Mouse (Mus musculus) midbrain, postnatal 0 days (tissue): ENCODE measurements at regions not wholly inside any gene's neighbourhood (a gene's known extent, or its start where the extent isn't known, plus 50 kb on each side); places are given as distances from the start of the nearest gene placed in this dataset.
A peak's percentile ranks its signal among the peaks of the same experiment; 100 is the strongest.

Experiments used
- ATAC-seq: fragments of 200-750 bp; cut with Nextera tagmentation; 2 replicates; pipeline ENCODE4 v1.8.0; 2017; ENCODE audit warnings: moderate number of reproducible peaks, mild to moderate bottlenecking, moderate TSS enrichment, moderate library complexity; ENCODE audit not compliant: low FRiP score
- DNase-seq: peaks from one replicate; pipeline ENCODE4 v3.0.0-alpha.2; 2015; ENCODE audit warnings: low spot score
- H3K27ac ChIP-seq: fragments of 300-500 bp; sonication (generic); 2 replicates; pipeline ENCODE4 v1.5.1; 2014; ENCODE audit warnings: low read depth, mild to moderate bottlenecking, low read length, mixed read lengths
- H3K27me3 ChIP-seq: fragments of 300-500 bp; sonication (generic); 2 replicates; pipeline ENCODE4 v1.6.1; 2014; ENCODE audit warnings: low read length, control low read depth, mixed read lengths; ENCODE audit not compliant: insufficient read depth
- H3K36me3 ChIP-seq: fragments of 300-500 bp; sonication (generic); 2 replicates; pipeline ENCODE4 v1.6.1; 2014; ENCODE audit warnings: low read length, control low read depth, mixed read lengths; ENCODE audit not compliant: insufficient read depth
- H3K4me1 ChIP-seq: fragments of 300-500 bp; sonication (generic); 2 replicates; pipeline ENCODE4 v1.6.1; 2014; ENCODE audit warnings: mild to moderate bottlenecking, control low read depth, antibody characterized with exemption, low read length, mixed read lengths; ENCODE audit not compliant: insufficient read depth
- H3K4me2 ChIP-seq: fragments of 300-500 bp; sonication (generic); 2 replicates; pipeline ENCODE4 v1.6.1; 2014; ENCODE audit warnings: low read depth, mild to moderate bottlenecking, low read length, mixed read lengths; ENCODE audit not compliant: poor library complexity, severe bottlenecking
- H3K4me3 ChIP-seq: fragments of 300-500 bp; sonication (generic); 2 replicates; pipeline ENCODE4 v1.5.1; 2014; ENCODE audit warnings: low read depth, mild to moderate bottlenecking, low read length, moderate library complexity
- H3K9ac ChIP-seq: fragments of 300-500 bp; sonication (generic); replicated peaks from 2 replicates; pipeline ENCODE4 v1.6.1; 2014; ENCODE audit warnings: mild to moderate bottlenecking, low read length, moderate library complexity, mixed read lengths; ENCODE audit not compliant: poor library complexity, severe bottlenecking
- H3K9me3 ChIP-seq: fragments of 300-500 bp; sonication (generic); 2 replicates; pipeline ENCODE4 v1.6.1; 2016; ENCODE audit warnings: low read length, control low read depth
- CTCF ChIP-seq: IDR thresholded peaks from 2 replicates; pipeline ENCODE4 v1.5.1; 2016; ENCODE audit warnings: antibody characterized with exemption, mild to moderate bottlenecking
- WGBS: fragments of 180-500 bp; shearing (Covaris S2); extraction: QIAGEN DNeasy Blood & Tissue Kit; methylation state at CpG from one replicate; pipeline ENCODE4 v1.1.7; 2014; 5-methylcytosine and 5-hydroxymethylcytosine counted together

GRCm38 (mm10) chrX:156944223-156944622, 470.9 kb downstream of the Phex start:
- WGBS, result 77% methylated on average over 1 of the region's 1 CpGs
- no peak overlapping the region for H3K9ac ChIP-seq
- H3K36me3 ChIP-seq, result no peaks in the 10 kb centered on the region
- H3K27me3 ChIP-seq, result no peaks in the 10 kb centered on the region
- H3K27ac ChIP-seq, result no peak overlapping the region
- no peak overlapping the region for H3K4me3 ChIP-seq
- no peak overlapping the region for H3K4me2 ChIP-seq
- ATAC-seq (no peak), DNase-seq (no peak)
- TF ChIP-seq CTCF, result no peak
- H3K4me1 ChIP-seq, result no peaks in the 10 kb centered on the region
- H3K9me3 ChIP-seq, result no peaks in the 10 kb centered on the region

DNA sequence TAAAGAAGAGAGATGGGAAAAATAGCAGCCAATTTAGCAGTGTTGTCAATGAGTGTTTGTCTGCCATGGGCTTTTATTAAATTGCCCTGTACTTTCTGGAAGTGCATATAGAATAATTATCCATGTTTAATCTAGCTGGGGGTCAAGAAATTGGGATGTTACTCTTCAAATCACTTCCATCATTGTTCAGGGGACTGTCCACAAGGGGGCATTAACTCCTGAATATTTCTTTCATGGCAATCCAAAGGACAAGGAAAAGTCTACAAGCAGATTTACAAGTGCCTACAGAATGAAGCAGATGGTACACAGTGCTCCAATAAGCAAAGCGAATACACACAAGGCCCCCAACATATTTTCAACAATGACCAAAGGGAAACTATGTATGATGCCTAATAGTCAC, 501.7 kb downstream of the Phex start:
- Histone ChIP-seq H3K27me3 (no peaks in the 10 kb centered on the region), H3K36me3 (no peaks in the 10 kb centered on the region), H3K9me3 (no peaks in the 10 kb centered on the region), H3K4me3 (no peak overlapping the region), H3K27ac (no peak overlapping the region), H3K4me2 (no peak overlapping the region), H3K4me1 (no peaks in the 10 kb centered on the region), H3K9ac (no peak overlapping the region)
- ATAC-seq (no peak), DNase-seq (peak; percentile 4)
- peak; percentile 25 for TF ChIP-seq CTCF
- 79% methylated on average over 1 of the region's 1 CpGs for WGBS
